Mouse (Mus musculus): ENCODE data around the gene Gm36028. TPM values are rescaled to one million over a fixed set of nuclear protein-coding genes. Genes with fewer than 3 reads are reported as not detected.

Gm36028 gene
- total RNA-seq, 1 experiment from 2014 or later, result 0.41 TPM

GRCm38 (mm10) chr16:37808866-37809622 lies 51.9 kb downstream of the Gm36028 start:
- no peak for DNase-seq

DNA sequence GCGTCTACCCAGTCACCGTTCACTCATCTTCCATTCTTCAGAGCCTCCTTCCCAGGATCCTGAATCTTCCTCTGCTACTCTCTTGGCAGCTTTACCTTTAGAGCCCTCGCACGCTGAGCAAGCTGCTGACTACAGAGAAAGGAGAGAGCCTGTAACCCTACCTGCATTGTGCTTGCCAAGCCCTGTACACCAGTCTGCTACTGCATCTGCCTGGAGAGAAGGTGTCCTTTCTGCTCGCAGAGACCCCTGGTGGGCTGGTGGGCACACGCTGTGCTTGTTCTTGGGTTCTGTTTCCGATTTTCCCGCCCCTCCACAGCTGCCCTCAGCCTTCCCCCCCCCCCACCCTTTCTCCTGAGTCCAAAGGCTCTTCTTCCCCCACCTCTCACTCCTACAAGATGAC lies 53.7 kb downstream of the Gm36028 start:
- no peak for DNase-seq

- no peak for DNase-seq
These were observed 55.0 kb downstream of the Gm36028 start for GRCm38 (mm10) chr16:37805746-37806495.

- no peak for DNase-seq
These were observed 57.5 kb downstream of the Gm36028 start for GRCm38 (mm10) chr16:37803387-37803950.

DNA sequence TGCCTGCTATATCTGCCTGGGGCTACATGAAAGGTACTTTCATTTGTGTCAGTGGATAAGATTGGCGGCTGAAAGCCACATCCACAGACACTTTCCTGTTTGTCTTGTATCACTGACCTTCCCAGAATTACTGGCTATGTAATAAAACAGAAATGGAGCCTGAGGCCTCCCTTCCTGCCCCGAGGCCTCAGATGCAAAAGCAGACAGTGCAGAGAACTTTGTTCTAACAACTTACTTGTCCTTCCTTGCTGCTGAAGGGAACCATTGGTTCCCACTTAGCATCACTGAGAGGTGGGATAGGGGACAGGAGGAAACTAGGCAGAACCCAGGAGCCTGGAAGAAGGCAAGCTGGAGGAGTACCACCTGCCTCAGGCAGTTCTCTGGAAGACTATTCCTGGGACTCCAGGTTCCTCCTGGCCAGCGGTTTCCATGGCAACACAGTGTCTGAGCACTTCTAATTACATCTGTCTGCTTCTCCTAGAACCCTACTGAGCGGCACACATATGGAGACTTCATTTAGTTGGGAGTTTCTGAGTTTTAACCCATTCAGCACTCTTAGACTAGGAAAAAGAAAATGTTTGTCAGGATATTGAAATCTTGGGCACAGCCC lies 58.2 kb downstream of the Gm36028 start:
- no peak for DNase-seq

DNA sequence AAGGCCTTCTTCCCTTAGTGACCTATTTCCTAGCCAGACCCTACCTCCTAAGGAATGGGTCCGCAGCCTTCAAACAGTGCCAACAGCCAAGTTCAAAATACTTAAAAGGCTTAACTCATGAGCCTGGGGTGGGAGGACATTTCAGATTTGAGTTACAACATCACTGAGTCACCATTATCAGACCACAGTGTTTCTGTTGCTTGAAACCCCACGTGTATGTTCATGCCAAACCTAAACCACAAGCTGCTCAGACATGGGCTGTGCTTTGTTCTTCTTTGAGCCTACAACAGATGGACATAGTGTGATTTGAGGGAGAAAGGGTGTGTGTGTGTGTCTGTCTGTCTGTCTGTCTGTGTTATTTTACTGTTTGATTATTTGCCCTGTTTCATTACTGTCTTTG lies 59.8 kb downstream of the Gm36028 start:
- DNase-seq, result peak; percentile 18

Other genes starting within 250 kb of the Gm36028 start
- gene Ndufb4, start 206.7 kb downstream of the Gm36028 start, total RNA-seq (2021), result 181 and 184 TPM in 2 replicates
- 120 and 144 TPM in 2 replicates for gene Fstl1, start 84.3 kb downstream of the Gm36028 start, total RNA-seq (2021)
- gene Lrrc58, start 7.2 kb upstream of the Gm36028 start, total RNA-seq (2021), result 253 and 277 TPM in 2 replicates
- 0.26 TPM in 2 replicates for gene Gpr156, start 55.4 kb upstream of the Gm36028 start, total RNA-seq (2021)
- 62.3 and 64.9 TPM in 2 replicates for gene Gsk3b, start 227.9 kb upstream of the Gm36028 start, total RNA-seq (2021)

Data from adrenal gland, postnatal 14 days (tissue).